Mouse (Mus musculus): ENCODE results near the gene Foxp1. TPM values are rescaled to one million over a fixed set of nuclear protein-coding genes. Genes with fewer than 3 reads are reported as not detected.

The Foxp1 gene
- total RNA-seq, 2 experiments from 2014 or later: 29.4 to 32.8 TPM

- DNase-seq: no peak
Observed at GRCm38 (mm10) chr6:99260941-99261736, 261.4 kb downstream of the Foxp1 start.

DNA sequence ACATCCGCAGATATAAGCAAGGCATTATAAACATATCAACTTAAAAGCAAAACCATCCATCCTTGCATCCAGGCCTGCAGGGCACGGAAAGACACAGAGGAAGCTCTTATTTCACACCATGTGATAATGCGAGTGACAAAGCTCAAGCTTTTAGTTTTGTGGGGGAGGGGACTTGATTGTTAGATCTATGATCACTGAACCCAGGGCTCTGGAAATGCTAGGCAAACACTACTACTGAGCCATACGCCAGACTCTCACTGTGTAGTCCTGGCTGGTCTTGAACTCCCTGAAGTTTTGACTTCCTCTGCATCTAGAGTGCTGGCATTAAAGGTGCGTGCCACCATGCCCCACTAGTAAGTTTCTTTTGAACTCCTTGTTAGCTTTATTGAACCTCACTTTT is 264.2 kb downstream of the Foxp1 start:
- DNase-seq: no peak

DNA sequence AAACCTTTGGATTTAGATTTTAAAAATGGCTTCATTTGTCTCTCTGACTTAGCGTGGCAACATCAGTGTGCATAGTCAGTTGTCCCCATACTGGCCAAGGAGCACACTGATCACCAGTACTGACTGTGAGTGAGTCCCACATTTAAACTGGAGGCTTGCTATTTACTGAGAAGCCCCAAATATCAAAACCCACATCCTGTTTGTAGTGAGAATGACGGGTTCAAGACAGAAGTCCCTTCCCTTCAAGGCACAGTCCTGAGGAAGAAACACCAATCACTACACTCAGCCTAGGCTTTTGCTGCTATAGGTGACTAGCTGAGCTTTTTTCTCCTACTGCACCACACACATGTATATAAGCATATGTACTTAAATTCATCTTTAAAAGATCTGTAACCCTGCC is 264.8 kb downstream of the Foxp1 start:
- no peak for DNase-seq

DNA sequence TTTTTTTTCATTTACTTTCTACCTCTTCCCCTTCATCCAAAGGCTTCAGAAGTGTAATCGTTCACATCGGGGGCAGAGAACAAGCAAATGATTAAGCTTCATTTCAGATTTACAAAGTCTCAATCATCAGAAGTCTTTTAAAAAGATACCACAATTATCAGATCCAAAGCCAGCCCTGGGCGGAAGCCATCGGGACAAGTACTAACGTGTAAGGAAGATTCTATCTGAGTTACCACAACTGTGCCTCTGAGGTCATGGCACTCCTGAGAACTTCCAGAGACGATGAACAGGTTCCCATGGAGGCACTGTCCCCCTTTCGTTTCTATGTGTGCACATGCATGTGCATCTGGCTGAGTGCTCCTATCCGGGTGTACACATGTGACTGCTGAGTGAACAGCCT is 269.2 kb downstream of the Foxp1 start:
- no peak for DNase-seq

GRCm38 (mm10) chr6:99252816-99253215 is 269.7 kb downstream of the Foxp1 start:
- no peak for DNase-seq

DNA sequence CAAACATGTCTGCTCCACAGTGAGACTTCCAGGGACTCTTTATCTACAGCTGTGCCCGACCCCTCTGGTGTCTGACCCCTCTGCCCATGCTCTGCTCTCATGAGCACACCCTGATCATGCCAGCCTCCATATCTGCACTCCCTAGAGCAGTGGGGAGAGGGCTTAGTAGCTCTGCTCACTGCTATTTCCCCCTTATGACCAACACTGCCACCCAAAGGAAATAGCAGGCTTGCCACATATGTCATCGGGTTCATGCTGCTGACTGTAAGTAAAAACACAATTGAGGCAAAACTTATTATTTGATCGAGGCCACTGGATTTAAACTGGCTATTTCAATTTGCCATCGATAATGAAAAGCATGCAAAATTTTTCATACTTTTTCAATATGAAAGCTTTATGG is 270.6 kb downstream of the Foxp1 start:
- DNase-seq: no peak

- no peak for DNase-seq
Observed at GRCm38 (mm10) chr6:99251222-99251621, 271.3 kb downstream of the Foxp1 start.

DNA sequence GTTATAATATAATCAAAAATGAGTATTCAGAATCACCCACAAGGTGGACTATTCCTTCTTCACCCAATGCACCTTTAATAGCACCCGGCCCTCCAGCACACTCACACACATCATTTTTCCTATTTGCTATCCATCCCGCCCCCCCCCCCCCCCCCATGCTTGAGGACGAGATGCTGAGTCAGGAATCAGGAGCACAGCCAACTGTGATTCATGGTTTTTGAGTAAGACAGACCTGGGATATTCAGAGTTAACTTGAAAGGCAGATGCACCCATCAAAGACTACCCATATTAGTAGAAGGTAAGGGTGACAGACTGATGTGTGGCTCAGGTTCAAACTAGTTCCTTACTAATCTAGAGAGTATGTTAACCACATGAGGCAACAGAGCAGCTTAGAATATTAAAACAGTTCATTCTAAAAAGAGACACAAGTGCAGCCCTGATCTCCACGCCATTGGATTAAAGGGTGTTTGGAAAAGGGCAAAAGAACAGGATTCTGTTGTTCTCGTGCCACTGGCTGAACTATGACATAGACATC is 273.0 kb downstream of the Foxp1 start:
- no peak for DNase-seq

DNA sequence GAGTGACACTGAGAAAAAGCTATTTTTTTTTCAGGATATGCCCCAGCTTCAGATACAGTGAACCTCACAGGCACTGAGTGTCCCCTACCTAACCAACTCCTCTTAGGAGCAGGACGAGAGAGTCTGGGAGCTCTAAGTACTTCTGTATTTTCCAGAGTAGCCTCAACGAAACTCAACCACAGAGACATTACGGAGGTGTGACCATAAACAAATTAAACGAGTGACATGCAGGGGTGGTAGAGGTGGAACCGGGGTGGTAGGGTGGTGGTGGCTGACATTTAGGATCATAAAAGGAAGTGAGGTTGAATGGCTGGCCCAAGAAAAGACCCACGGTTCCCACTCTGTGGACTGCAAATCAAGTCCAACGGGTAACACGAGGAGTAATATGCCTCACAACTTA is 274.1 kb downstream of the Foxp1 start:
- DNase-seq: no peak

DNA sequence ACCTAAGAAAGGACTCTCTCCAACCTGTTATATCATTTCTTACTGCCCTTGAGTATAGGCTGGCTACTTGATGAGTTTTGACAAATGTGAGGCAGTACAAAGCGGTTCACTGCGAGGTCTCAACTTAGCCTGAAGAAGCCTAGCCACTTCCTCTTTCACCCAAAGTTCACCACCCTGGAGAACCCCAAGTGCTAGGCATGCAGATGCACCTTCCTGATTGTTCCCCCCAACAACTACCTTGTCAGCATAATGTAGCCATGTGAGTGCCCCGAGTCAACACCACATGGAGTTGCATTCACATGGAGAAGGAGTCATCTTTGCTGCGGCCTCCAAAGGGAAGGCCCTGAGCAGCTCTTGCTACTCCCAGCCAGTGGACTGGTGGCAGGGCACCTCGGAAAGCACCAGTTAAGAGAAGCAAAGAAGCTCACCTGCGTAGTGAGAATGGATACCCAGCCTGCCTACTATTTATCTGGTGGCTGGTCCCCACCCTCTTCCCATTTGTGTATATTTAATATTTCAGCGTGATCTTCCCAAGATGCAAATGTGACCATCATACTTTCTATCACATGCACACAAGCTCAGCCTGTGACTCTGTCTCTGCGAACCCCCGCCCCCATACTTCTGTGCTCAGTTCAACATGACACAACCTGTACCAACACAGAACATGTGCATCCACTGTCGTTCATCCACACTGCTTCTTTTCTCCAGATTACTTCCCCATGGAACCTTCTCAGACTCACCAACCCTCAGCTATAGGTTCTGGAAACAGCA is 280.7 kb downstream of the Foxp1 start:
- no peak for DNase-seq

DNA sequence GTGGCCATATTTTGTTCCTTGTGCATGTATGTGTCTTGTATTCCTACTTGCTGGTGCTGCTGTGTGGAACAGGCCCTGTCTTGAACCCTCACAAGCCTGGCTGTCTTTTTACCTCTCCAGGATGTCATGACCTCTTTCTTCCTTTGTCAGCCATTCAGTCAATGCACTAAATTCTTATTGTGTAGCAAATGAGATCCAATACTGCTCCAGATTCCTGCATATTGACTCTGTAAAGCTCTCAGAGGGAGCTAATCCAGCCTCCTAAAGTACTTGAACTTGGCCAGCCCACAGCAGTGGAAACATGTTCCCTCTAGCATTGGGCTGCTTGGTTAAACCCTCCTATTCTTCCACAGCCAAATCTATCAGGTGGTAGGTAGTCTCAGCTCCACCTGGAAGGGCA is 281.8 kb downstream of the Foxp1 start:
- DNase-seq: no peak

DNA sequence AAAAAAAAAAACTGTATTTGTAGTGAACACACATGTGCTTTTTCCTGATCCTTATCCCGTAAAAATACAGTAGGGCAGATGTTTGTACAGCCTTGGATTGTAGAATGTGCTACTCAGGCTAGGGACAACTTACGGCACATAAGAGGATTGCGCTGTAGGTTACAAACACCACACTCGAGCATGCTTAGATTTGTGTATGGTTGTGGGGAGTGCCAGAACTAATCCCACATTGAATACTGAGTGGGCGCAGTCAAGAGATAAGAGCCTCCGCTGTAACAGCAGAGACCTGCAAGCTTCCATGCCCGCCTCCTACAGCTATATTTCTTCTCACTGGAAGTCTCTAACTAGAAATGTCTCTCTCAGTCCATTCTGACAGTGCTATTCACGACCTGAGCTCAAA is 286.9 kb downstream of the Foxp1 start:
- no peak for DNase-seq

DNA sequence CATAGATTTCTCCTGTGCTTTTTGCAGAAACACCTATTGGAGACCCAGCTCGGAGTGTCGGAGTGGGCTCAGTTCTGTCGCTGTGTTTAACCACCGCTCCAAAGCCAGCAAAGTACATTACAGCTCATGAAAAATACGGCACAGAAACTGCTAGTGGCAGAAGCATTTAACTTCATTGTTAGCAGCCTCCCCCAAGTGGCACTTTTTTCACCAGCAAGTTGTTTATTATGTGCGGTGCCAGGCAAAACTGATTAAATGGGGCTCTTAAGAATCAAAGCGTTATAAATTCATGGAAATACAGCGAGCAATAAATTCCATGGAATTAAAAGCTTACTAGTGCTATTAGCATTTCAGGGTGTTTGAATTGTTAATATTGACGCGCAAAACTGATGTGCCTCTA is 289.1 kb downstream of the Foxp1 start:
- no peak for DNase-seq

GRCm38 (mm10) chr6:99228336-99228870 is 294.1 kb downstream of the Foxp1 start:
- DNase-seq: peak; percentile 23 to 30

DNA sequence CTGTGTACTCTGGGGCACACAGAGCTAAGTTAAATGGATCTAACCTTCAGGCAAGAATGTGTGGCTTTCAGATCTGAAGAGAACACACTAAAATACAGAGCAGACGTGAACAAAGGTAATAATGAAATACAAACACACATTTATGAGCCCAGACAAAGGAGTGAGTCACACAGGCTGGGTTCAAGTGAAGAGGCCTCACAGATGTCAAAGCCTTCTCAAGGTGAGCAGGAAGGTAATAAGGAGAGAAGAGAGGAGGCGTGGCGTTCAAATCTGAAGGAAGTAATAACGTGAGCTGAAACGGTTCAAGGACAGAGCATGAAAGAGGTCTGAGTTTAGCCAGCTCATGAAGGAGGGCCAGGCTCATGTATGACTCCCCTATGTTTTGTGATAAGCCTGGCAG is 301.4 kb downstream of the Foxp1 start:
- DNase-seq: no peak

- no peak for DNase-seq
Observed at GRCm38 (mm10) chr6:99220472-99220871, 302.0 kb downstream of the Foxp1 start.

- DNase-seq: no peak
Observed at GRCm38 (mm10) chr6:99217846-99218245, 304.7 kb downstream of the Foxp1 start.

GRCm38 (mm10) chr6:99217155-99217554 is 305.4 kb downstream of the Foxp1 start:
- DNase-seq: no peak

GRCm38 (mm10) chr6:99212461-99212860 is 310.1 kb downstream of the Foxp1 start:
- no peak for DNase-seq

DNA sequence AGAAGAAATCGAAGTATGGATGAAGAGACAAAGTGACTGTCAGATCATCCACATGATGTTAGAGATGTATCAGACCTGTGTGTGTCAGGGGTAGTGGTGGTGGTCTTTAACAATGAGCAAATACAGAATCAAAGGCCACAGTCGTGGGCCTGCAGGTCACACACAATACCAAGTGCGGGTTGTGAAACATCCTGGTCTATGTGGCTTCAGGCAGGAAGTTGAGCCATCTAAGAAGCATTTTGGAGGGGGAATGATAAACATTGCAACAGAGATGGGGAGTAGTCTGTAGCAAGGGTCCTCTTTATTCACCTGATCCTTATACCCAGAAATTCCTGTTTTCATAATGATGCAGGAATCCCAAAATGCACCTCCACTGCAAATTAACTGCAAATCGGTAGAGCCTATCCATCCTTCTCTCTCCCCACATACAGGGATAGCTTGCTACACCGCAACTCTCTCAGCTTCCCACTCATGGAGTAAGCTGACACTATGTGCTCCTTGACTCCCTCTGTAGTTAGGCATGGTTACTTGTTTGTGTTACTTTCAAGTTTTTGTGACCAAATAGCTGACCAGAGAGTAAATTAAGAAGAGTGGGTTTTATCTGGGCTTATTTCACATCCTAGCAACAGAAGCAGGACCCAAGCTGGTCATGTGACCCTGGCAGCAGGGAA is 310.7 kb downstream of the Foxp1 start:
- no peak for DNase-seq

- DNase-seq: no peak
Observed at GRCm38 (mm10) chr6:99210161-99210560, 312.4 kb downstream of the Foxp1 start.

DNA sequence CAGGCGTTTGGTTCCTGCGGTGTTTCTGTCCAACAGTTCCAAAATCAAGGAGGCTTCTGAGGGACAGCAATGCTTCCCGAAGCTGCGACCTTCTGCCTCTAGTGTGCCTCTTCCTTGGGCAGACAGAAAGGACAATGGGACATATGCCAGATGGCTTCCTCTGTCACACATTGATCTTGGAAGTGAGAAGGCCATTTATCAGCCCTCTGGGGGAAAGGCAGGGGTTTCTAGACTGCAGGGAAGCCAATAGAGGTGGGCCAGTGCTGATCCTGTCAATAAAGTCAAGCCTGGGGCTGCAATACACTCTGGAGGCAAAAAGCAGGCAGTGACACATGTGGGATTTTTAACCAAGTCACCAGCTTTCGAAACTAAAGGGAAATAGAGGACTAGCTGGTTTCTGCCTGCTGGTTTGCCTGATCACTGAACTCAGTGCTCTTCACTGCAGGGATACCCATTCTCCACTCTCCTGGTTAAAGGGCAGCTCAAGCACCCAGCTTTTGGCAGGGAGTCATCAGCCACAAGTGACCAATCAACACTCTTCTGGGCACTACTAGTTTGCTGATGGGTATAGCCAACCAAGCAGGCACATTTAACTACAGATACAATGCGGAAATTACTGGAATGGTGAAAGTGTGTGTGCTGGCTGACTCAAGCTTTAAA is 315.2 kb downstream of the Foxp1 start:
- DNase-seq: no peak
